Mouse (Mus musculus) frontal cortex, adult (tissue): ENCODE measurements around the gene Nfkbib.

Experiments
- ATAC-seq: cut with Nextera tagmentation; 2 replicates; pipeline ENCODE4 v1.9.2; 2017; ENCODE audit warnings: mild to moderate bottlenecking, moderate library complexity, mixed read lengths; ENCODE audit not compliant: low TSS enrichment

The Nfkbib gene

DNA sequence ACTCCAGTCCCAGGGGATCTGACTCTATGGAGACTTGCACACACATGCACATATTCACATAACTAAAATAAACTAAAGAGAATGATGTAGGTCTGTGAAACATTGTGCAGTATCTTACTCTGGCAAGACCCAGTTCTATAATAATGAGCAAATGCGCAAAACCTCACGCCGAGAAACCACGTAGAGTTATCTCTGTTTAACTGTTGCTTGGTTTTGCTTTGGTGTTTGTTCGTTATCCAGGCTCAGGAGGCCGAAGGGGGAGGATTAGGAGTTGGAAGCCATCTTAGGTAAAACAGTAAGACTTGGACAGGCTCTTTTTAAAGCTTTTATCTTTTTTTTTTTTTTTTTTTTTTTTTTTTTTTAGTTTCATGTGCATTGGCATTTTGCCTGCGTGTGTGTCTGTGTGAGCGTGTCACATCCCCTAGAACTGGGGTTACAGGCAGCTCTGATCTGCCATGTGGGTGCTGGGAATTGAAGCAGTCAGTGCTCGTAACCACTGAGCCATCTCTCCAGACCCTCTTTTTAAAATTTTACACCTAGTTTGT is 2.2 kb upstream of the Nfkbib start:
- no peak for ATAC-seq

DNA sequence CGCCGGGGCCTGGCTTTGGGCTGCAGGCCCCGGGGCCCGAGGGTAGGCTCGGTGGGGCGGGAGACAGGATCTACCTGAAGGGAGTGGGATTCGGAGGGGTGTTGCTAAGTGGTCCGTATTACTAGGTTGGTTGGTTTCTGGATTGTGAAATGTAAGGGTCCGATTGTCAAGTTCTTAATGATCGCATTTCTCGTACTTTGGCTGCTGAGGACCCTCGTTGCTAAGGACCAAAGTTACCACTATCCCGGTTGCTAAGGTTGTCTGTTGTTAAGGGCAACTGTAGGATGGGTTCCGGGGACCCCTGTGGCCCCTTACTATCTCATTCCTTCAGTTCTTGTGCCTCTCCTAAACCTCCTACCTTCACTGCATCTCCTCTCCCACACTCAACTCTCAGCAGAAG is 402 bp downstream of the Nfkbib start:
- ATAC-seq: no peak

- ATAC-seq: peak; percentile 95
Measured at GRCm38 (mm10) chr7:28766173-28766879, 986 bp downstream of the Nfkbib start, which contains the start of gene Sirt2. TSS of gene Sirt2 (plus strand) at chr7:28766735.

DNA sequence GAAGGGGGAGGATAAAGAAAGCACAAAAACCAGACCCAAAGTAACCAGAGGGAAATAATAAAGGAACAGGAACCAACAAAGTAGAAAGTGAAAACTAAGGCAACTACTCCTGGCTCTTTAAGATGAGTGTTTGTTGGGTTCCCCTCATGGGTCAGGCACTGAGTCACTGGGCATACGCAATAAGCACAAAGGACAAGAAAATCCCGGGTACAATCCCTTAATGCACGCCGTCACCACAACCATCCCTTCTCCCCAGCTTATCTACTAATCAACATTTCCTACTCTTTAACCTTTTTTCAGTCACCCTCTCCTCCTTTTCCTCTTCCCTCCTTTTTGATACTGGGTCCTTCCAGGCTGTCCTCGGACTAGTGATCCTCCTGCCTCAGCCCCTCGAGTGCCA is 2.1 kb downstream of the Nfkbib start:
- no peak for ATAC-seq

- no peak for ATAC-seq
Measured at GRCm38 (mm10) chr7:28761907-28762306, 5.4 kb downstream of the Nfkbib start.

DNA sequence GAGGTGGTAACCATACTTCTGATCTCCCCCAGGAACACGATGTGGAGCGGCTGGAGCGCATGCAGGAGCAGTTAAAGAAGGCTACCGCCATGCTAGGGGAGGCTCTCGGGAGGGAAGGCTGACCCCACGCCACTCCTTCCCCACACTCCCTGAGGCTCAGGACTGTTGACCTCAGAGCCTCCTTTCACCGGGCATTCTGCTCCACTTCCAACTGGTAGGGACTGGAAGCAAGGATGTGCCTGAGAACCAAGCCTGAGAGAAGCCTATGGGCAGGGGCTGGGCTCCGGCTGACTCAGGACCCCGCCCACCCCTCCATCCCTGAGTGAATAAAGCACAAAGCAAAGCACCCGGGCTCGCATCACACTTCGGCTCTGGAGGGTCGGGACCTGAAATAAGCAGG is 8.7 kb downstream of the Nfkbib start:
- ATAC-seq: no peak

- peak; percentile 43; the same call in 1 of the 2 replicates for ATAC-seq
Measured at GRCm38 (mm10) chr7:28756079-28756478, 11.2 kb downstream of the Nfkbib start, which contains the start of gene Ccer2. TSS of gene Ccer2 (plus strand) at chr7:28756174.

- no peak for ATAC-seq
Measured at GRCm38 (mm10) chr7:28749935-28750334, 17.4 kb downstream of the Nfkbib start.

DNA sequence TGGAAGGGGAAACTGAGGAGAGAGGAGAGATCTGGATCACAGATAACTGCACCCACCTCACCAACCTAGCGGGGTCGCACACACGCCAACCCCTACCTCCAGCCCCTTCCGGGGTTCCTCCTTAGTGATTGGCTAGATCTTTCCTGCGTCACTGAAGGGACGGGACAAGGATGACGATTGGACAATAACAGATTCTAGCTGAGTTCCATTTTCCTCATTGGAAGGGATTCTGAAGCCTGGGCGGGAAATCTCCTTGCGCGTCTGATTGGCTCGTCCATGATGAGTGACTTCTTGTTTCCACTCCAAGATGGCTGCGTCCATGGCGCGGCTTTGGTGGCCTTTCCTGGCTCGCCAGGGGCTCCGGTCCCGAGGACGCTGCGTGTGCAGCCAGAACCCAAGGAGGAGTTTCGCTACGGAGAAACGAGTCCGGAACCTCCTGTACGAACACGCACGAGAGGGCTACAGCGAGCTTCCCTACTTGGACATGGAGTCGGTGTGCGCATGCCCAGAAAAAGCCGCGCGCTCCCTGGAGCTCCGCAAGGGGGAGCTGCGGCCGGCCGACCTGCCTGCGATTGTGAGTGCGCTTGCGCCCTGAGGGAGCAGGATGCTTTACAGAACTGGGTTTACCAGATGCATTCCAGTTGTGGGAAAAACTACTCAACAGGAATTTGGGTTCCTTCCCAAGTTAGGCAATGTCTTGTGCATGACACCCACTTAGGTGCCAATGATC is 25.4 kb downstream of the Nfkbib start, which contains the start of the genes Mrps12 and Sars2:
Mrps12 (minus strand) TSS at position 112 of the 730 bp plus-strand sequence.
Sars2 (plus strand) TSS at position 284 of the 730 bp plus-strand sequence.
- peak; percentile 97 for ATAC-seq

DNA sequence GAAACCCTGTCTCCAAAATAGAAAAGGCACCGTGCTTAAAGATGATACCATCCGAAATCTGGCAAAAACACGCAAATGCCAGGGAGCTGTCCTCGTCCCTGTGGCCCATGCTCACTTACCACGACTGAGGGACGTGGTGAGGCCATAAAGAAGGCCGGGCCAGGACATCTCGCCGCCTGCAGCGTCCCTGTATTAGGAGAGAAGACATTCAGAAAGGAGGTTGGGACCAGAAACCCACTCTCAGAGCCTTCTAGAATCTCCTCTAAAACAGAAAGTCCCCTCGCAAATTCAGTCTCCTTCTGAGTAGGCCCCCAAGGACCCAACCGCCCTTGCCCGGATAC is 26.0 kb downstream of the Nfkbib start:
- ATAC-seq: peak; percentile 10; the same call in 1 of the 2 replicates

DNA sequence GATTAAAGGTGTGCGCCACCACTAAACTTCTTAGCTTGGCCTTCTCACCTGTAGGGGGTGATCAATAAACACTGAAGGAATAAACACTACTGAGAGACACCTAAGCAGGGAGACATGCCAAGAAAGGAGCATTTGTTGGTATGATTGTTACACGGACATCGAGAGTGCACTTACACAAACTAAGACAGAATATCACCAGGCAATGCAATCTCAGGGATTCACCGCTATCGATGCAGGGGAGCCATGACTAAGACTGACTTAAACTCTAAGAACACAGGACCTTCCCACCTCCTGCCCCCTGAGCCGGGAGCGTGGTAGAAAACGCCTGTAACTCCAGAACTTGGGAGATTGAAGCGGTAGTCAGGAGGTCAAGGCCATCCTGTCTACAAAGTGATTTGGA is 26.4 kb downstream of the Nfkbib start:
- ATAC-seq: no peak

GRCm38 (mm10) chr7:28739829-28740228 is 27.5 kb downstream of the Nfkbib start:
- ATAC-seq: no peak

DNA sequence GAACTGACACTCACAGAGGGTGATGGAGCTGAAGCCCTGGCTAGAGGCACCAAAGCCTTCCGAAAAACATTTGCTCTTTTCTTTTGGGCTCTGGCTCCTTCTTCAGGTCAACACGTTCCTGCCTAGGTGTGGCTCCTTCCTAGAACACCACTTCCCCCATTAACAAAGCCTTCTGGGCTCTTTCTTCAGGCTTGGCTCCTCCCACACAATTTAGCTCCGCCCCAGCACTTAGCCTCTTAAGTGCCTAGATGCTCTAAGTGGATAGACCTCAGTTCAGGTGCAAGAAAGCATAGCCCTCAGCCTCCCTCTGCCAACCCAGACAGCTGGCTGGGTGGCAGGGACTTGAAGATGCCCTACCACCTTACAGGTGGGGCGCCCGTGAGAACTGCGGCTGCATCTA is 31.6 kb downstream of the Nfkbib start:
- ATAC-seq: no peak

GRCm38 (mm10) chr7:28733211-28733610 is 34.1 kb downstream of the Nfkbib start:
- ATAC-seq: no peak

DNA sequence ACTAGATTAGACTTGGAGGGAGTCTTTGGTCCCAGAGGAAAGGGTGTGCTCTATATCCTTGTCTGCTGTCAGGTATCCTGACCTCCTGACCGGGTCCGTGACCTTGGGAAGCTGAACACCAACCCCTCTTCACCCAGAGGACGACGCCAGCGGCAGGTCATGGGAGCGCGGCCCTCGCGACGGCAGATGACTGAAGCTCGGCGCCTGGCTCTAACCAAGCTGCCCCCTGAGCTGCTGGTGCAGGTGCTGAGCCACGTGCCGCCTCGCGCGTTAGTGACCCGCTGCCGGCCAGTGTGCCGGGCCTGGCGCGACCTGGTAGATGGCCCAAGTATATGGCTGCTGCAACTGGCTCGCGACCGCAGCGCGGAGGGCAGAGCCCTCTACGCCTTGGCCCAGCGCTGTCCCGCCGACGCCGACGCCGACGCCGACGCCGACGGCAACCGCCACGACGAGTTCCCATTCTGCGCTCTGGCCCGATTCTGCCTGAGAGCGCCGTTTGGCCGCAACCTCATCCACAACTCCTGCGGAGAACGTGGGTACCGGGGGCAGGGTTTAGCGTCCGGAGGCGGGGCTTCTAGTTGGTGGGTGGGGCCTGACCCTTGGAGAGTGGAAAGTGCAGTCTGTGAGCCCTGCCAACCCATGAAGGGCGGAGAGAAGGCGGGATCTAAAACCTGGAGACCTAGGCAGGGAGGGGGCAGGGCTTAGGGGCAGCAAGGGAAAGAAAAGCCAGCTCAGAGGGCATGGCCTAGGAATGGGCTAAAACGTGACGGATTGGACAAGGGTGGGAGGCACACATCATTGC is 34.8 kb downstream of the Nfkbib start:
- ATAC-seq: 0 out of 2 replicates have a peak, but pooled peaks have one; percentile 18

- ATAC-seq: peak; percentile 53
Measured at GRCm38 (mm10) chr7:28727649-28728340, 39.5 kb downstream of the Nfkbib start.

GRCm38 (mm10) chr7:28726600-28726999 is 40.7 kb downstream of the Nfkbib start:
- ATAC-seq: peak; percentile 85

GRCm38 (mm10) chr7:28724613-28725012 is 42.7 kb downstream of the Nfkbib start:
- no peak for ATAC-seq

- no peak for ATAC-seq
Measured at GRCm38 (mm10) chr7:28722079-28722478, 45.2 kb downstream of the Nfkbib start.

DNA sequence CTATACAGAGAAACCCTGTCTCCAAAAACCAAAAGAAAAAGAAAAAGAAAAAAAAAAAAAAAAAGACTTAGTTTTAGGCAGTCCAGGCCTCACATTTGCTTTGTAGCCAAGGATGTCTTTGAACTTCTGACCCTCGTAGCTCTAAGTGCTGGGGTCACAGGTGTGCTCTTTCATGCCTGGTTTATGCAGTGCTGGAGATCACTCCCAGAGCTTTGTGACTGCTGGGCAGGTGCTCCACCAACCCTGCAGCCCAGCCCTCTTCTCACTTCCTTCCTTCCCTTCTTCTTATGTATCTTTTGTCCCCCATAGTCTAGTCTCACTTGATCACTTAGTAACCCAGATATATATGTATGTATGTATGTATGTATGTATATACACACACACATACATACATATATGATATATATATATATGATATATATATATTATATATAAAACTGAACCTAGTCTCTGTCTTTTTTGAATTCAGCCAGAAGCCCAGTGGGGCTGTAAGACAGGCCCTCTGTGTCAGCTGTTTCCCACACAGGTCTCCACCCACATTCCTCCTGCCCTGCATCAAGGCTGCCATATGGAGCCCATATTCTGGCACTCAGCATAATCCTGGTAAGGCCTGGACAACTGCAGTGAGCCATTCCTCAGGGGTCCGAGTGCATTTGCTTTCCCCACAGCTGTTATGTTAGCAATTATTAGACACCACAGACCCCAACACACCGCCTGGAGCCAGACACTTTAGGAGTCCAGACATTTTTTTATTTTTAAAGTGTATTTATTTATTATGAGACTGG is 46.4 kb downstream of the Nfkbib start:
- ATAC-seq: no peak
